Mouse (Mus musculus): Measurements from ENCODE around the gene Olfr1419. TPM values are rescaled to one million over a fixed set of nuclear protein-coding genes. Genes with fewer than 3 reads are reported as not detected.
"Not testable (repeated sequence)": the region's sequence is repeated elsewhere in the genome, so short reads cannot be mapped to it uniquely, and the experiment has no call there.

The Olfr1419 gene
- not detected in 2 replicates for polyA plus RNA-seq (2015; fragmentation: Nextera tagmentation; extraction: Ambion mirVana)

GRCm38 (mm10) chr19:11875006-11875405 lies at the start of gene Olfr1419:
Olfr1419 (minus strand) TSS chr19:11875106.
- no peak within 1 kb of the TSS for H3K4me3 ChIP-seq
- 63% methylated on average over 1 of the region's 1 CpGs for WGBS
- H3K9me3 ChIP-seq, result no peaks in the 10 kb centered on the region

GRCm38 (mm10) chr19:11922515-11922914 lies 47.6 kb upstream of the Olfr1419 start:
- H3K9ac ChIP-seq; H3K9me3 ChIP-seq; H3K4me2 ChIP-seq; H3K4me1 ChIP-seq (replicated peaks); H3K27me3 ChIP-seq; ATAC-seq (ENCODE audit: low FRiP score, low read depth); H3K4me3 ChIP-seq; H3K27ac ChIP-seq (replicated peaks): not testable (repeated sequence)
- peaks cover 59% of the 10 kb centered on the region for H3K36me3 ChIP-seq
- 97% methylated on average over 2 of the region's 2 CpGs for WGBS

More at GRCm38 (mm10) chr19:11875006-11875405, at the start of gene Olfr1419:
- H3K27me3 ChIP-seq, result no peaks in the 10 kb centered on the region
- H3K4me1 ChIP-seq (replicated peaks), result no peaks in the 10 kb centered on the region
- ATAC-seq (ENCODE audit: low FRiP score, low read depth), result no peak
- no peak within 1 kb of the TSS for H3K9ac ChIP-seq
- no peak within 1 kb of the TSS for H3K27ac ChIP-seq (replicated peaks)
- H3K4me2 ChIP-seq, result no peak within 1 kb of the TSS
- no peaks in the 10 kb centered on the region for H3K36me3 ChIP-seq

- no peaks in the 10 kb centered on the region for H3K4me1 ChIP-seq (replicated peaks)
- no peaks in the 10 kb centered on the region for H3K27me3 ChIP-seq
- H3K9ac ChIP-seq, result no peak overlapping the region
- H3K4me3 ChIP-seq, result no peak overlapping the region
- ATAC-seq (ENCODE audit: low FRiP score, low read depth), result no peak
- no peaks in the 10 kb centered on the region for H3K9me3 ChIP-seq
- no peak overlapping the region for H3K27ac ChIP-seq (replicated peaks)
- peaks cover 58% of the 10 kb centered on the region for H3K36me3 ChIP-seq
- 97% methylated on average over 1 of the region's 1 CpGs for WGBS
- H3K4me2 ChIP-seq, result no peak overlapping the region
Observed at GRCm38 (mm10) chr19:11922068-11922467, 47.2 kb upstream of the Olfr1419 start.

- Histone ChIP-seq H3K36me3 (peaks cover 24% of the 10 kb centered on the region), H3K9me3 (no peaks in the 10 kb centered on the region), H3K27me3 (no peaks in the 10 kb centered on the region), H3K27ac (replicated peaks) (no peak overlapping the region), H3K4me3 (no peak overlapping the region), H3K4me2 (no peak overlapping the region), H3K9ac (no peak overlapping the region), H3K4me1 (replicated peaks) (peaks cover 31% of the 10 kb centered on the region)
- WGBS, result 10% methylated on average over 2 of the region's 2 CpGs
- no peak for ATAC-seq (ENCODE audit: low FRiP score, low read depth)
Observed at GRCm38 (mm10) chr19:11915804-11916203, 40.9 kb upstream of the Olfr1419 start.

GRCm38 (mm10) chr19:11912533-11913121 lies 37.7 kb upstream of the Olfr1419 start:
- H3K9ac ChIP-seq, result peak overlapping the region; percentile 73
- H3K27me3 ChIP-seq, result no peaks in the 10 kb centered on the region
- H3K4me2 ChIP-seq, result peak overlapping the region; percentile 84
- H3K9me3 ChIP-seq, result no peaks in the 10 kb centered on the region
- H3K4me1 ChIP-seq (replicated peaks), result peaks cover 31% of the 10 kb centered on the region
- whole genome bisulfite sequencing, result 0% methylated on average over 48 of the region's 54 CpGs
- H3K27ac ChIP-seq (replicated peaks), result peak overlapping the region; percentile 88
- peaks cover 16% of the 10 kb centered on the region; the same call in 1 of the 2 replicates for H3K36me3 ChIP-seq
- ATAC-seq (ENCODE audit: low FRiP score, low read depth), result peak; percentile 40; the same call in 1 of the 2 replicates
- H3K4me3 ChIP-seq, result peak overlapping the region; percentile 92

GRCm38 (mm10) chr19:11912037-11912532 lies 37.2 kb upstream of the Olfr1419 start, which contains the start of gene Patl1:
Patl1 (plus strand) TSS chr19:11912399.
- Histone ChIP-seq H3K9ac (peak within 1 kb of the TSS; percentile 73), H3K4me2 (peak within 1 kb of the TSS; percentile 84), H3K36me3 (peaks cover 13% of the 10 kb centered on the region; the same call in 1 of the 2 replicates), H3K4me3 (peak within 1 kb of the TSS; percentile 92), H3K4me1 (replicated peaks) (peaks cover 31% of the 10 kb centered on the region), H3K27ac (replicated peaks) (peak within 1 kb of the TSS; percentile 88), H3K9me3 (no peaks in the 10 kb centered on the region), H3K27me3 (no peaks in the 10 kb centered on the region)
- ATAC-seq (ENCODE audit: low FRiP score, low read depth), result peak; percentile 98
- WGBS, result under 1% methylated on average over 49 of the region's 53 CpGs

GRCm38 (mm10) chr19:11911603-11912002 lies 36.7 kb upstream of the Olfr1419 start:
- Histone ChIP-seq H3K27ac (replicated peaks) (peak overlapping the region; percentile 88), H3K27me3 (no peaks in the 10 kb centered on the region), H3K36me3 (peaks cover 13% of the 10 kb centered on the region; the same call in 1 of the 2 replicates), H3K9me3 (no peaks in the 10 kb centered on the region), H3K9ac (peak overlapping the region; percentile 58), H3K4me2 (peak overlapping the region; percentile 84), H3K4me3 (peak overlapping the region; percentile 92), H3K4me1 (replicated peaks) (peaks cover 31% of the 10 kb centered on the region)
- 5% methylated on average over 17 of the region's 17 CpGs for WGBS
- ATAC-seq (ENCODE audit: low FRiP score, low read depth), result peak; percentile 47

GRCm38 (mm10) chr19:11911021-11911420 lies 36.1 kb upstream of the Olfr1419 start:
- 0 out of 2 replicates have a peak overlapping the region, but pooled peaks have one; percentile 88 for H3K27ac ChIP-seq (replicated peaks)
- 94% methylated on average over 5 of the region's 5 CpGs for WGBS

GRCm38 (mm10) chr19:11886265-11886664 lies 11.4 kb upstream of the Olfr1419 start, which contains the start of gene Olfr1420:
Olfr1420 (plus strand) TSS chr19:11886565.
- Histone ChIP-seq H3K4me2 (no peak within 1 kb of the TSS), H3K36me3 (no peaks in the 10 kb centered on the region), H3K27me3 (no peaks in the 10 kb centered on the region), H3K9ac (no peak within 1 kb of the TSS), H3K9me3 (no peaks in the 10 kb centered on the region), H3K27ac (replicated peaks) (no peak within 1 kb of the TSS), H3K4me1 (replicated peaks) (no peaks in the 10 kb centered on the region), H3K4me3 (no peak within 1 kb of the TSS)
- 48% methylated on average over 1 of the region's 1 CpGs for WGBS
- no peak for ATAC-seq (ENCODE audit: low FRiP score, low read depth)

More at GRCm38 (mm10) chr19:11911021-11911420, 36.1 kb upstream of the Olfr1419 start:
- H3K27me3 ChIP-seq, result no peaks in the 10 kb centered on the region
- no peak for ATAC-seq (ENCODE audit: low FRiP score, low read depth)
- peak overlapping the region; percentile 58; the same call in 1 of the 2 replicates for H3K9ac ChIP-seq
- H3K36me3 ChIP-seq, result peaks cover 9% of the 10 kb centered on the region; the same call in 1 of the 2 replicates
- H3K9me3 ChIP-seq, result no peaks in the 10 kb centered on the region
- peak overlapping the region; percentile 92 for H3K4me3 ChIP-seq
- H3K4me1 ChIP-seq (replicated peaks), result peaks cover 26% of the 10 kb centered on the region
- peak overlapping the region; percentile 84 for H3K4me2 ChIP-seq

- not testable (repeated sequence) for H3K9me3 ChIP-seq; ATAC-seq (ENCODE audit: low FRiP score, low read depth); H3K4me3 ChIP-seq; H3K9ac ChIP-seq; H3K27me3 ChIP-seq; H3K36me3 ChIP-seq; H3K4me1 ChIP-seq (replicated peaks); H3K27ac ChIP-seq (replicated peaks)
- WGBS, result 60% methylated on average over 22 of the region's 22 CpGs
- H3K4me2 ChIP-seq, result 0 out of 2 replicates have a peak overlapping the region, but pooled peaks have one; percentile 11
Observed at GRCm38 (mm10) chr19:11878404-11878803, 3.5 kb upstream of the Olfr1419 start.

- no peak overlapping the region for H3K9ac ChIP-seq
- H3K4me3 ChIP-seq, result no peak overlapping the region
- no peak overlapping the region for H3K27ac ChIP-seq (replicated peaks)
- 85% methylated on average over 2 of the region's 2 CpGs for WGBS
- ATAC-seq (ENCODE audit: low FRiP score, low read depth), result no peak
- no peaks in the 10 kb centered on the region for H3K9me3 ChIP-seq
- H3K4me1 ChIP-seq (replicated peaks), result no peaks in the 10 kb centered on the region
- H3K27me3 ChIP-seq, result no peaks in the 10 kb centered on the region
- H3K4me2 ChIP-seq, result no peak overlapping the region
- no peaks in the 10 kb centered on the region for H3K36me3 ChIP-seq
Observed at GRCm38 (mm10) chr19:11867837-11868236, 7.1 kb downstream of the Olfr1419 start.

GRCm38 (mm10) chr19:11860966-11861365 lies 13.9 kb downstream of the Olfr1419 start, which contains the start of gene Olfr1418:
Olfr1418 (minus strand) TSS chr19:11861066.
- ATAC-seq (ENCODE audit: low FRiP score, low read depth), result no peak
- H3K4me1 ChIP-seq (replicated peaks), result no peaks in the 10 kb centered on the region
- H3K27me3 ChIP-seq, result no peaks in the 10 kb centered on the region
- H3K9me3 ChIP-seq, result no peaks in the 10 kb centered on the region
- H3K4me3 ChIP-seq, result no peak within 1 kb of the TSS
- H3K27ac ChIP-seq (replicated peaks), result no peak within 1 kb of the TSS
- no peak within 1 kb of the TSS for H3K9ac ChIP-seq
- 95% methylated on average over 1 of the region's 1 CpGs for WGBS
- H3K4me2 ChIP-seq, result no peak within 1 kb of the TSS
- no peaks in the 10 kb centered on the region for H3K36me3 ChIP-seq

All from hindbrain, embryonic 15.5 days (tissue).